ENCODE assay signal across 8 mouse cellular contexts in the genomic region with DNA sequence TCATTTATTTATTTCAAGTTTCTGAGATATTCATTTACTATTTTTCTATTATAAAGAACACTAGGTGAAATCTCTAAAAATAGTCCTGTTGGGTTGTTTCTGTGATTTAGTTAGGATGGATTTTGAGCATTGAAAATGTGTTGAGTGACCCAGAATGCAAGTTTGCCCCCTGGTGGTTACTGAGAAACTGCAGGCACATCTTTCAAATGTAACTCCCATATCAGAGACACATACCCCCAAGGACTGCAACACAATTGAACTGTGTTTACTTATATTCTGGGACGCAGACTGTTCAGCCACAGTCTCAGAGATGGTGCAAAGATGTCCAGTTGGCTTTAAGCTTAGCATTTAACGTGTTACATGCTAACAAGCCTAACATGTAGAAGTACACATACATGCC.
DNase-seq lines count a peak whose midpoint lies in the region; ATAC-seq and TF ChIP-seq lines count a peak whose summit lies in the region.
"Had no signal": no experiment of that assay in that cellular context is flagged by ENCODE, and none has a peak within 500 bp of the region (broad histone marks: within the 10 kb centered on the region; RNA-seq: fewer than 3 reads in every experiment).

No protein-coding gene starts in this region.

- WGBS in thymus, adult 2 months, result 44% methylated on average over 2 of the region's 2 CpGs
- 19% methylated on average over 2 of the region's 2 CpGs for WGBS in liver, embryonic 14.5 days (ENCODE audit: insufficient replicate concordance)

- H3K27me3 ChIP-seq in thymus, adult 2 months (ENCODE audit: control insufficient read depth, insufficient read depth, low read length), result no peaks in the 10 kb centered on the region
- H3K27me3 ChIP-seq in liver, embryonic 14.5 days (ENCODE audit: control insufficient read depth, insufficient read depth, low read length), result no peaks in the 10 kb centered on the region
- H3K27me3 ChIP-seq: heart, embryonic 13.5 days had no signal

- no peak overlapping the region for H3K4me3 ChIP-seq in thymus, adult 2 months (ENCODE audit: control insufficient read depth, insufficient read depth, low read length)
- no peak overlapping the region for H3K4me3 ChIP-seq in liver, embryonic 14.5 days (ENCODE audit: insufficient read depth in 1 of 2, low read depth in 2 of 2, low read length in 2 of 2)
- H3K4me3 ChIP-seq: heart, embryonic 13.5 days had no signal

- peak; percentile 9 for DNase-seq in thymus, adult 2 months
- DNase-seq in thymus, adult 18-20 months, result no peak
- peak; percentile 60 for DNase-seq in adrenal gland, postnatal 14 days
- peak; percentile 34 for DNase-seq in embryo, embryonic 9.5 days (ENCODE audit: extremely low spot score)
- peak; percentile 78 for DNase-seq in kidney, postnatal 10 days
- peak in 1 of 3 experiments; percentile 2 for DNase-seq in liver, embryonic 14.5 days (ENCODE audit: low read depth in 3 of 3, low spot score in 3 of 3)
- DNase-seq in right cerebral cortex, postnatal 10 days (ENCODE audit: low spot score in 2 of 2), result peak; percentile 34 to 69

- no peaks in the 10 kb centered on the region for H3K4me1 ChIP-seq in thymus, adult 2 months (replicated peaks; ENCODE audit: control insufficient read depth, insufficient read depth, low read length)
- H3K4me1 ChIP-seq in liver, embryonic 14.5 days (replicated peaks; ENCODE audit: control insufficient read depth in 2 of 2, insufficient read depth in 2 of 2, low read length in 1 of 2), result no peaks in the 10 kb centered on the region
- H3K4me1 ChIP-seq: heart, embryonic 13.5 days had no signal

- no peaks in the 10 kb centered on the region for H3K9me3 ChIP-seq in liver, embryonic 14.5 days (ENCODE audit: control insufficient read depth, low read length)
- H3K9me3 ChIP-seq: heart, embryonic 13.5 days had no signal

- H3K36me3 ChIP-seq in thymus, adult 2 months (ENCODE audit: control insufficient read depth, insufficient read depth, low read length), result no peaks in the 10 kb centered on the region
- H3K36me3 ChIP-seq in liver, embryonic 14.5 days (replicated peaks; ENCODE audit: control insufficient read depth, insufficient read depth, low read depth), result no peaks in the 10 kb centered on the region

- no peak overlapping the region for H3K9ac ChIP-seq in liver, embryonic 14.5 days (replicated peaks)
- H3K9ac ChIP-seq: heart, embryonic 13.5 days had no signal

- TF ChIP-seq POLR2A in thymus, adult 2 months (IDR thresholded peaks at IDR 0.05; ENCODE audit: control insufficient read depth, extremely low read depth, insufficient read depth, low read length, poor library complexity), result no peak

- no peak for TF ChIP-seq EP300 in liver, embryonic 14.5 days (IDR thresholded peaks at IDR 0.05; ENCODE audit: low read depth)

- H3K4me2 ChIP-seq in liver, embryonic 14.5 days (ENCODE audit: low read depth), result no peak overlapping the region
- H3K4me2 ChIP-seq: heart, embryonic 13.5 days had no signal

- no peak overlapping the region for H3K27ac ChIP-seq in thymus, adult 2 months (ENCODE audit: control insufficient read depth, insufficient read depth, low read length)
- no peak overlapping the region for H3K27ac ChIP-seq in liver, embryonic 14.5 days
- H3K27ac ChIP-seq: heart, embryonic 13.5 days had no signal

- no peak for ATAC-seq in liver, embryonic 14.5 days (ENCODE audit: insufficient read depth)

- TF ChIP-seq CTCF in thymus, adult 2 months (IDR thresholded peaks at IDR 0.05; ENCODE audit: borderline replicate concordance, control insufficient read depth, extremely low read depth, insufficient read depth, low read length, poor library complexity), result no peak
- TF ChIP-seq CTCF in liver, embryonic 14.5 days (IDR thresholded peaks at IDR 0.05; ENCODE audit: low read depth), result peak; percentile 59

Comparison
In these comparisons a context has a peak if more than half of its experiments do, and no peak if none do; other contexts are left out.
1. DNase-seq: peak in thymus, adult 2 months (single experiment), adrenal gland, postnatal 14 days (single experiment), embryo, embryonic 9.5 days (single experiment), kidney, postnatal 10 days (single experiment) and right cerebral cortex, postnatal 10 days (2 of 2); none in thymus, adult 18-20 months (0 of 2).